Mouse (Mus musculus) fibroblast of lung, adult 2 months (primary cell): ENCODE measurements around the gene Mospd2.

Experiments used
- DNase-seq: peaks from one replicate; pipeline ENCODE4 v3.0.0-alpha.2; 2011; ENCODE audit warnings: low read depth

Mospd2 gene

GRCm38 (mm10) chrX:164980193-164980775 lies at the start of gene Mospd2, which contains the start of gene Fancb:
Mospd2 (minus strand) TSS chrX:164980375.
Fancb (plus strand) TSS chrX:164980592.
- DNase-seq: peak; percentile 87

GRCm38 (mm10) chrX:165004779-165005324 lies 24.7 kb upstream of the Mospd2 start, which contains the start of gene Gm17604:
Gm17604 (minus strand) TSS chrX:165004829.
- DNase-seq: no peak

GRCm38 (mm10) chrX:165003141-165003540 lies 23.0 kb upstream of the Mospd2 start:
- no peak for DNase-seq

GRCm38 (mm10) chrX:164978866-164979265 lies 1.3 kb downstream of the Mospd2 start:
- DNase-seq: no peak

- DNase-seq: no peak
These were observed 9.0 kb downstream of the Mospd2 start for GRCm38 (mm10) chrX:164971206-164971605.

GRCm38 (mm10) chrX:164965750-164966448 lies 14.3 kb downstream of the Mospd2 start:
- DNase-seq: no peak

GRCm38 (mm10) chrX:164952601-164953375 lies 27.4 kb downstream of the Mospd2 start:
- peak; percentile 22 for DNase-seq

GRCm38 (mm10) chrX:164951858-164952576 lies 28.2 kb downstream of the Mospd2 start:
- no peak for DNase-seq

- no peak for DNase-seq
These were observed 38.6 kb downstream of the Mospd2 start for GRCm38 (mm10) chrX:164941540-164941939.

GRCm38 (mm10) chrX:164912993-164913392 lies 67.2 kb downstream of the Mospd2 start:
- DNase-seq: no peak

GRCm38 (mm10) chrX:164912186-164912585 lies 68.0 kb downstream of the Mospd2 start:
- DNase-seq: no peak

GRCm38 (mm10) chrX:164901847-164902246 lies 78.3 kb downstream of the Mospd2 start:
- DNase-seq: no peak

GRCm38 (mm10) chrX:164899805-164900204 lies 80.4 kb downstream of the Mospd2 start:
- DNase-seq: no peak

- DNase-seq: no peak
These were observed 93.9 kb downstream of the Mospd2 start for GRCm38 (mm10) chrX:164886260-164886659.
